Mouse (Mus musculus) ovary, postnatal 36 days (tissue): ENCODE results near the gene Gm29797.

Experiments used
- DNase-seq: peaks from one replicate; pipeline ENCODE4 v3.0.0; 2022; ENCODE audit warnings: low spot score, mixed read lengths

Gene Gm29797

DNA sequence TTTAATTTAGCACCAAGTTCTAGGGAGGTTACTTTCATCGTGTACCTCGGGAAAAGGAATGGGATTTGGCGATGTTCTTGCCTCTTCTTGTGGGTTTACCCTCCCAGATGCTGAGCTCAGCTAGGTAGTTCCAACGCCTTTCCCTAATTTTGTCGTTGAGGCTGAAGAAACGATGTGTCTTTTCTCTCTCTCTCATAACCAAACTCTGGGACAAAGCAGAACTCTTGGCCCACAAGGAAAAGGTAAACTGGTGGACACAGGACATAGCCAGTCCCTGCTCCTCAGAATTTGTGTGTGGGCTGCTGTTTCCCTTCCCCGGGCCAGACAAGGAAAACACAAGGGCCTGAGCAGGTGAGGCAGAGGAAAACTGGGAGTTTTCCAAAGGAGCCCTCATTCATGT lies 15.2 kb downstream of the Gm29797 start:
- no peak for DNase-seq

- DNase-seq = peak; percentile 81
These were observed 16.7 kb downstream of the Gm29797 start for GRCm38 (mm10) chr2:181673501-181673900.

GRCm38 (mm10) chr2:181674934-181675333 lies 18.1 kb downstream of the Gm29797 start:
- DNase-seq = no peak

- peak; percentile 83 for DNase-seq
These were observed 18.6 kb downstream of the Gm29797 start for GRCm38 (mm10) chr2:181675454-181675853.

DNA sequence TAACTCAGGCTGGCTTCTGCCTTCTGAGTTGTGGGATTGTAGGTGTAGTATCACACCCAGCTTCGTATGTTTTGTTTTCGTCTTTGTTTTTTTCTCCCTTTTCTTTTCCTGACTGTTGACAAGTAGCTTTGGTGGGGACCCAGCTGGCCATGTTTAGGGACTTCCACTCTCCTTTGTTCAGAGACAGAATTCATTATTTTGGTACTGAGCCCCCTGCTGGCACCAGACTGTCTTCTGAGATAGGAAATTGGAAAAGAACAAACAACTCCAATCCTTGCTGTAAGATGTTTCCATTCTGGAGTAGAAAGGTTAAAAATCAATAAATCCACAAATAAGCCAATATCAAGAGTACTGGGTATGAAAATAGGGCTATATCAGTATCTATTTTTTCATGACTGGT lies 19.6 kb downstream of the Gm29797 start:
- DNase-seq = no peak

GRCm38 (mm10) chr2:181677096-181677754 lies 20.4 kb downstream of the Gm29797 start:
- DNase-seq = peak; percentile 35

DNA sequence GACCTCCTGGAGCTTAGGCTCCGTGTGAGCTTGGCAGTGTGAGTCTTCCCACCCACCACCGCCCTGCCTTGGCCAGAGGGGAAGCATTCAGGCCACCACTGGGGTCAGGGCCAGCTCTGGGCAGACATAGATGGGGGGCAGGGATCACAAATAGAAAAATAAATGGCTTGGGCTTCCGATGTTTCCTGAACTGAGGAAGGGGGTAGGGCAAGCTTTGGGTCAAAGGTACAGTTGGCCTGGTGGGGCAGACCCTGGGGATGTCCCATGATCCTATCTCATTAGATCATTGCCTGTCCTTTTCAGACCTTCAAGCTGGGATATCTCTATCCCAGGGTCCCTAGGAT lies 20.9 kb downstream of the Gm29797 start:
- DNase-seq = no peak

- peak; percentile 76 for DNase-seq
These were observed 21.9 kb downstream of the Gm29797 start for GRCm38 (mm10) chr2:181678780-181679179.

DNA sequence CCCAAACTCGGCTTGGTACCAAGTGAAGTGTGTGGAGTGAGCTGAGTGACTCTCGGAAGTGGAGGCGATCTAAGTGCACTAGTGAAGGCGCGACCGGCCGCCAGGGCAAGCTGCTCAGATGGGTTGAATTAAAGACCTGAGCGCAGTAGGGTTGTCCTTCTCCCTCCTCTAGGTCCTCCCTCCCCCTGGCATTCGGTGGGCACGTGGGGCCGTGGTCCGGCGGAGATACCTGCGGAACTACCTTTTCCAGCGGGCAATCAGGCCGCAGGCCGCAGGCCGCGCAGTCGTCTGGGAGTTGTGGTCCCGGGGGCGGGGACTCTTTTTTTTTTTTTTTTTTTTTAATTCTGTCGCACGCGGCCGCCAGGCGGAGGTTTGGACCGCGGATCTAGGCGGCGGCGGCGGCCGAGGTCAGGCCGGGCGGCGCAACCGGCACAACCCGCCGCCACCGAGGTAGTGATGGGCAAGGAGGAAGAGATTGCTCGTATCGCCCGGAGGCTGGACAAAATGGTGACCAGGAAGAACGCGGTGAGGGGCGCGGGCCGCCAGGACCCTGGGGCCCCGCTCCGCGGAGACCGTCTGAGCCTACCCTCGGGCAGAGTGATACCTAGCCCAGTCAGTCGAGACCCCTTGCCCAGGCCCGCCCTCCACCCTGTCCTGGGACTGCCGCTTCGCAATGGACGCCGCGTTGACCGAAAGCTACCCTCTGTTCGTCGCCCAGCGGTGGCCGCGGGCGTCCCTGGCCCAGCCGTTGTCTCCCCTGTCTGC lies 23.3 kb downstream of the Gm29797 start, which contains the start of gene Tcea2:
TSS of gene Tcea2 (plus strand) at position 360 of the 765 bp plus-strand sequence.
- peak; percentile 76 for DNase-seq

DNA sequence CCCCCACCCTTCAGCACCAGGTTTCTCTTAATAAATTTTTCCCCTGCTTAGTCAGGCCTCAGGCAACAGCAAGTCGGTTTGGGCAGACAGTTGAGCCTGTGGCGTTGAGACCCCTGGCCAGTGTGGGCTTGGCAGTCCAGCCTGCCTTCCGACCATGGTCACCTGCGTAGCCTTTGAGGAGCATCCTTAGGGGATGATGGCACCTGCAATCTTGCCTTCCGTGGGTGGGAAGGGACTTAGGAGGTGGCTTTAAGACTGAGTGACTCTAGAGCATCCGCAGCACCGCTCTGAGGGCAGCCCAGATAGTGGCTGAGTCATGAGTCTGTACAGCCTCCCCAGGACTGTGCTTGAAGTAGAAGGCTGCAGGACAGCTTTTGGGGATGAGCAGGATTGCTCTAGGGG lies 23.9 kb downstream of the Gm29797 start:
- no peak for DNase-seq

GRCm38 (mm10) chr2:181681978-181682377 lies 25.1 kb downstream of the Gm29797 start:
- DNase-seq = no peak

DNA sequence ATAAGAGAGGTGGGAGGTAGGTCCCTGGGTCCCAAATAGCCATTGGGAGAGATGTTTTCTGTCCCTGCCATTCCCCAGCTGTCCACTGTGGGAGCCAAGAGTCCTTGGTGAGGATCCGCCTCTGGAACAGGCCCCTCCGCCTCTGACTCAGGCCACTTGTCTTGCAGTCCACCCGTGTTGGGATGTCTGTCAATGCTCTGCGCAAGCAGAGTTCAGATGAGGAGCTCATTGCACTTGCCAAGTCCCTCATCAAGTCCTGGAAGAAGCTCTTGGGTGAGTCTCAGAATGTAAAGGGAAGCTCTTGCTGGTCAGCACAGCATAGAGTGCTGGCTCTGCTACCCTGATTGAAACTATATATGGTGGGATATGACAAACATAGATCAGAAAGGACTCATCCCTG lies 26.5 kb downstream of the Gm29797 start:
- no peak for DNase-seq

DNA sequence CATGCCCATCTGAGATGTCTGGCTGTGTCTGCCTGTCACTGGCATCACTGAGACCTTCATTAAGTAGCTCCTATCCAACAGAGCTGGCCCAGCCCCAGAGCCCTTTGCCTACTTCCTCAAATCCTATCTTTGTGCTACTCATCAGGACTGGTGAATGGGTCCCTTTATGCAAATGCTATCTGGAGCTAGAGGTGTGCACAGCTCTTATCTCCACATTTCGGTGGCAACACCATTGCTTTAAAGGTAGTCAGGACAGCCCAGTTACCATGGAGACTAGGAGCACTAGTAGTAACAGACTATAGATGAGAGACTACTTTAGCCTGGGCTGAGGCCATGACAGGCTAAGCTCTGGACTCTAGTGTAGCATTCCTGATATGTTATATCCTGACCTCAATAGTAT lies 27.9 kb downstream of the Gm29797 start:
- no peak for DNase-seq

DNA sequence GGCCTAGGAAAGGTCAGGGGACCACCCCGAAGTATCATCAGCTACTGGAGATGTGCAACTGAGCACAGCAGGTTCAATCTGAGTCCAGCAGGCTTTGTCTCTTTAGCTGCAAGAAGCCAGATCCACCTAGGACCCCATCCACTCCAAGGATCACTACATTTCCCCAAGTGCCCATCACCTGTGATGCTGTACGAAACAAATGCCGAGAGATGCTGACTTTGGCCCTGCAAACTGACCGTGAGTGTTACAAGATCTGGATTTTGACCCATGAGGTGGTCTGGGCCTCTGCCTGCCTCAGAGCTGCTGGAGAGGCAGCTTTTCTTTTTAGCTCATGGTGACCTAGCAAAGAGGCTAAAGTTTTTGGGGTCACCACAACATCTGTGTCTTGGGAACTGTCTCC lies 28.9 kb downstream of the Gm29797 start:
- DNase-seq = no peak

DNA sequence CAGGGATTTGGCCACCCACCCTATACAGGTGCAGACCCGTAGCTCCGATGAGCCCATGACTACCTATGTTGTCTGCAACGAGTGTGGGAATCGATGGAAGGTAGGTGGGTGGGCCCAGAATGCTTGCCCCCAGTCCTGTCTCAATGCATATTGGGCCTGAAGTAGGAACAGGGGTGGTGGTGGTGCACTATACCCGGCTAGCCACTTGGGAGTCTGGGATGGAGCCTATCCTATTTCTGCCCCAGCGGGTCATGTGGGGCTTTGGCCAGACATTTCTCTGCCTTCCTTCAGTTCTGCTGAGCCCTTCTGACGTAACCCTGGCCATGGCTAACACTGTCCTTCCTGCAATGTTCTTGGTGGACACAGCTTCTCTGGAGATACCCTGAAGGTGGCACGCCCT lies 30.8 kb downstream of the Gm29797 start:
- DNase-seq = no peak

GRCm38 (mm10) chr2:181689466-181690160 lies 32.8 kb downstream of the Gm29797 start:
- no peak for DNase-seq

DNA sequence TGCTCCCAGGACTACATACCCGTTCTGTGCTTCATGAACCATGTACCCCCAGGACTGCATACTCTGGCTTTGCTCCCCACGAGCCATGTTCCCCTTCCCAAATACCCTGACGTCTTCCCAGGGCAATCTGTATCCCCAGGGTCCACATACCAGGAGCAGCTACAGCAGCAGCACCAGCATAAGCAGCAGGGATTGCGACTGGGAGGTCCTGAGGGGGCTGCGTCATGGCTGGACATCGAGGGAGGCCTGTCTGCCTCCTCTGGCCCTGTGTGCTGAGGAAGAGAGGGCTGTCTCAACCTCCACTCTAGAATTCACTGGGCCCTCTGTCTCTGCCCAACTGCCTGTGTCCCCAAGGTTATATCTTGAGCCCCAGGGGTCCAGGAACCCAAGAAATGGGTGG lies 34.2 kb downstream of the Gm29797 start:
- DNase-seq = no peak

DNA sequence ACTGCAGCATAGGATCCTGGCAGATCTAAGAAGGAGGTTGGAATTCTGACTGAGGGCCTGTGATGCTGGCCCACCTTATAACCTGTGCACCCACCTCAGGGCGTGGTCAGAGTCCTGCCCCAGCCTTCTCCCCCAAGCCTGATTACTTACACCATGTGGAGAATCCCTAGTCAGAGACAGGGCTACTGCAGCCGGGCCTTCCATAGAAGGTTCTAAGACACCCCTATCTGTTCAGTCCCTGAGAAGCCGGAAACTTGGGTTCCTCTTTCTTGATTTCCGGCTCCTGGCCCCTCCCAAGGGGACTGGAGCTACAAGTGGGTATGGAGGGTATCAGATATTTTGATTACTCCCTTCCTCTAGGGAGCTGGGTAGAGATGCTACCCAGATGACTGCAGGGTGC lies 34.7 kb downstream of the Gm29797 start:
- no peak for DNase-seq

GRCm38 (mm10) chr2:181692304-181692703 lies 35.5 kb downstream of the Gm29797 start:
- DNase-seq = no peak

DNA sequence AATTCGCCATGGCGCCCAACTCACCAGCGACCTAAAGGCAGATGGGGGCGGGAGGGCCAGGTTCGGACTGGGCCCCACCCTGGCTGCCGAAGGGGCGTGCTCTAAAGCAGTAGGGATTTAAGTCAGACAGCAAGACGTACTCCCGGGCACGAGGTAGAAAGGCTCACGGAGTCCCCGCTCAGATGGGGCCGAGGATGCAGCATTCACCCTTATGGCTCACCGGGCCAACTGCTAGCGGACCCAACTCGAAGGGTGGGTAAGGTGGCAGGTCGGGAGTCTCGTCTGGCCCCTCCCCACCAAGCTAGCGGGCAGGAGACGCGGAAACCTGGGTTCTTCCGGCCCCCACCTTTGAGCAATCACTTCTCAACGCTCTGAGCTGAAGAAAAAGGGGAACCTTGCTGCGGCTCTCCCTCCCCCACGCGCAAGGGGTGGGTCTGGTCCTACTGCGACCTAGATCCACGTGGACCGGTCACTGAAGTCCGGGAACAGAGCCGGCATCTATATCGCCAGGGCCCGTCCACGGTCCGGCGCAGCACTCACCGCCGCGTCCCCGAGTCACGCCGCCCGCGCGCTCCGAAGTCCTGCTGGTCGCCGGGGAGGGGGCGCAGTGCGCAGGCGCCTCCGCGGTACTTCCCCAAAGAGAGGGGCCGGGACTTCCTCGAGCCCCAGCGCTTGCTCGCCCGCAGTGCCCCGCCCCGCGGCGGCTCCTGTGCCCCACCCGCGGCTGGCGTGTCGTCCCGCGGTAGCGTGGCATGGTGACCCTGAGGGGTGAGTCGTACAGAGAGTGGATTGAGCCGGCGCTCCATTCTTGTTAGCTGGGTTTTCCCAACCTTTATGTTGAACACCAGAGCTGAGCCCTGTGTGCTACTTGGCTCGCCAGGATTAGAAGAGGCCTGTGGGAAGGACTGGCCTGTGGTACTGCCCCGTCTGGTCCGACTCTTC lies 36.8 kb downstream of the Gm29797 start, which contains the start of gene Rgs19:
TSS of gene Rgs19 (minus strand) at position 639 of the 942 bp plus-strand sequence.
- peak; percentile 86 for DNase-seq

DNA sequence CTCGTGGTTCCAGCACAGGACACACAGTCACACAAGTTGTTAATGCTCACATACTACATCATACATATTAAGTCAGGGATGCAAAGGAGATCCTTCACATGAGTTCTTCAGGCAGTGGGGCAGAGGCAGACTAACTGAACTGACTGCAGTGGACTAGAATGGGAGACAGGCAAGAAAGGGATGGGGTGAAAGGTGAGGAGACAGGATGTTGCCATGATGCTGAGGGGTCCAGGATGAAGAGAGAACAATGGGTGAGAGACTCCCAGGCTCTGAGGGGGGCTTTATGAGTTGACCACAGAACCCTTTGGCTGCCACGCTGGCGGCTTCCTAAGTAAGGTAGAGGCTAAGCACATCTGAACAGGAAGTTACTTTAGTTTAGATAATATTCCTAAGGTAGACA lies 37.7 kb downstream of the Gm29797 start:
- DNase-seq = no peak

DNA sequence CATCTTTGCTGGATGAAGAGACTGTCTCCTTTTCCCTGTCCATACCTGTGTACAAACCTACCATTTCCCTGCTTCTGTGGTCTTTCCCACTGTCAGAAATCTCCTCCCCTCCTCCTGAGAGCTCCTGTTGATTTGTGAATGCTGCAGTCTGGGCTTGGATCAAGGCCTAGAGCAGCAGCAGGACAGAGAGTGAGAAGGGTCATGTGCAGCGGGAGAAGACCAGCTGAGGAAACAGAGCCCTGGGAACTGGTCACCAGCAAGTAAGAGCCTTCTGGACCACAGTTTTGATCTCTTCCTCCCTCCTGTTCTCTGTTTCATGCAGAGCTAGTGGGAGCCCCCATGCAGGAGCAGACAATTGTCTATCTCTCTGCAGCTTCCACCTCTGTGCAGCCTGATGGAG lies 38.9 kb downstream of the Gm29797 start:
- DNase-seq = no peak
